In genomic region chr13:92131384-92132150, GRCm38 (mm10) we compare ENCODE assay signal across 8 mouse cellular contexts. TPM values are rescaled to one million over a fixed set of nuclear protein-coding genes. Genes with fewer than 3 reads are reported as not detected.
DNase-seq lines count a peak whose midpoint lies in the region; ATAC-seq and TF ChIP-seq lines count a peak whose summit lies in the region.

Gene Rasgrf2, minus strand, starts transcription at chr13:92131656.

- peak within 1 kb of the TSS; percentile 84 for H3K27ac ChIP-seq in gastrocnemius, adult 2 months
- 0 out of 2 replicates have a peak within 1 kb of the TSS, but pooled peaks have one; percentile 24 for H3K27ac ChIP-seq in embryonic facial prominence, embryonic 10.5 days (replicated peaks)
- H3K27ac ChIP-seq in heart, embryonic 10.5 days = peak within 1 kb of the TSS; percentile 73
- no peak within 1 kb of the TSS for H3K27ac ChIP-seq in kidney, embryonic 15.5 days
- H3K27ac ChIP-seq in limb, embryonic 15.5 days = no peak within 1 kb of the TSS
- no peak within 1 kb of the TSS for H3K27ac ChIP-seq in neural tube, embryonic 11.5 days (ENCODE audit: low read depth, low read length)

- DNase-seq in gastrocnemius, adult 2 months = peak; percentile 29
- no peak for DNase-seq in gastrocnemius, adult 18-20 months (ENCODE audit: low spot score)
- peak; percentile 67 for DNase-seq in embryonic facial prominence, embryonic 10.5 days (ENCODE audit: low spot score)
- DNase-seq in heart, embryonic 10.5 days (ENCODE audit: low spot score) = peak; percentile 78
- DNase-seq in neural tube, embryonic 11.5 days (ENCODE audit: low spot score) = peak; percentile 60

- H3K9ac ChIP-seq in kidney, embryonic 15.5 days = peak within 1 kb of the TSS; percentile 47
- H3K9ac ChIP-seq in limb, embryonic 15.5 days = peak within 1 kb of the TSS; percentile 14; the same call in 1 of the 2 replicates
- peak within 1 kb of the TSS; percentile 44 for H3K9ac ChIP-seq in neural tube, embryonic 11.5 days (ENCODE audit: low read length)

- no peak for TF ChIP-seq CTCF in gastrocnemius, adult 2 months (IDR thresholded peaks at IDR 0.05)

- peaks cover 10% of the 10 kb centered on the region for H3K4me1 ChIP-seq in embryonic facial prominence, embryonic 10.5 days
- peaks cover 22% of the 10 kb centered on the region for H3K4me1 ChIP-seq in heart, embryonic 10.5 days
- H3K4me1 ChIP-seq in kidney, embryonic 15.5 days = peaks cover 10% of the 10 kb centered on the region
- H3K4me1 ChIP-seq in limb, embryonic 15.5 days = peaks cover 11% of the 10 kb centered on the region
- H3K4me1 ChIP-seq in neural tube, embryonic 11.5 days (ENCODE audit: control insufficient read depth, insufficient read depth, low read length) = no peaks in the 10 kb centered on the region

- WGBS in embryonic facial prominence, embryonic 10.5 days = 2% methylated on average over 70 of the region's 70 CpGs
- 1% methylated on average over 70 of the region's 70 CpGs for WGBS in heart, embryonic 10.5 days
- WGBS in kidney, embryonic 15.5 days = under 1% methylated on average over 69 of the region's 70 CpGs
- WGBS in limb, embryonic 15.5 days = 2% methylated on average over 70 of the region's 70 CpGs
- 1% methylated on average over 69 of the region's 70 CpGs for WGBS in neural tube, embryonic 11.5 days

- H3K4me3 ChIP-seq in gastrocnemius, adult 2 months = peak within 1 kb of the TSS; percentile 75
- H3K4me3 ChIP-seq in embryonic facial prominence, embryonic 10.5 days = peak within 1 kb of the TSS; percentile 70
- H3K4me3 ChIP-seq in heart, embryonic 10.5 days = peak within 1 kb of the TSS; percentile 79
- H3K4me3 ChIP-seq in kidney, embryonic 15.5 days (replicated peaks) = peak within 1 kb of the TSS; percentile 58
- H3K4me3 ChIP-seq in limb, embryonic 15.5 days = peak within 1 kb of the TSS; percentile 51
- peak within 1 kb of the TSS; percentile 48 for H3K4me3 ChIP-seq in neural tube, embryonic 11.5 days (ENCODE audit: low read depth, low read length)

- ATAC-seq in kidney, embryonic 15.5 days (replicated peaks; ENCODE audit: low FRiP score) = peak; percentile 88
- ATAC-seq in limb, embryonic 15.5 days (ENCODE audit: insufficient number of reproducible peaks, low FRiP score, low TSS enrichment, low read depth) = 0 out of 2 replicates have a peak, but pooled peaks have one; percentile 48
- peak; percentile 86 for ATAC-seq in neural tube, embryonic 11.5 days (ENCODE audit: insufficient read depth, low FRiP score, low TSS enrichment)
- no peak for ATAC-seq in monocyte, adult 5-6 weeks (replicated peaks; ENCODE audit: insufficient number of reproducible peaks, low FRiP score, low TSS enrichment, poor library complexity, severe bottlenecking)

- intact Hi-C loops in gastrocnemius, adult 2 months (cut with DNase I) = no loop called here

- H3K36me3 ChIP-seq in embryonic facial prominence, embryonic 10.5 days (replicated peaks) = no peaks in the 10 kb centered on the region
- H3K36me3 ChIP-seq in heart, embryonic 10.5 days = no peaks in the 10 kb centered on the region
- no peaks in the 10 kb centered on the region for H3K36me3 ChIP-seq in kidney, embryonic 15.5 days
- H3K36me3 ChIP-seq in limb, embryonic 15.5 days = no peaks in the 10 kb centered on the region
- H3K36me3 ChIP-seq in neural tube, embryonic 11.5 days (ENCODE audit: control insufficient read depth, insufficient read depth, low read length) = no peaks in the 10 kb centered on the region

- H3K4me2 ChIP-seq in kidney, embryonic 15.5 days = peak within 1 kb of the TSS; percentile 98
- peak within 1 kb of the TSS; percentile 98 for H3K4me2 ChIP-seq in limb, embryonic 15.5 days
- peak within 1 kb of the TSS; percentile 95 for H3K4me2 ChIP-seq in neural tube, embryonic 11.5 days (ENCODE audit: low read depth)

- H3K9me3 ChIP-seq in embryonic facial prominence, embryonic 10.5 days = no peaks in the 10 kb centered on the region
- no peaks in the 10 kb centered on the region for H3K9me3 ChIP-seq in heart, embryonic 10.5 days
- H3K9me3 ChIP-seq in kidney, embryonic 15.5 days (replicated peaks) = no peaks in the 10 kb centered on the region
- no peaks in the 10 kb centered on the region for H3K9me3 ChIP-seq in limb, embryonic 15.5 days
- H3K9me3 ChIP-seq in neural tube, embryonic 11.5 days (ENCODE audit: control insufficient read depth, low read length) = no peaks in the 10 kb centered on the region

- peaks cover 45% of the 10 kb centered on the region for H3K27me3 ChIP-seq in embryonic facial prominence, embryonic 10.5 days (replicated peaks; ENCODE audit: low read depth, poor library complexity, severe bottlenecking)
- peaks cover 31% of the 10 kb centered on the region for H3K27me3 ChIP-seq in heart, embryonic 10.5 days (ENCODE audit: insufficient read depth, poor library complexity, severe bottlenecking)
- peaks cover 40% of the 10 kb centered on the region for H3K27me3 ChIP-seq in kidney, embryonic 15.5 days
- H3K27me3 ChIP-seq in limb, embryonic 15.5 days = peaks cover 34% of the 10 kb centered on the region
- peaks cover 13% of the 10 kb centered on the region for H3K27me3 ChIP-seq in neural tube, embryonic 11.5 days (ENCODE audit: control insufficient read depth, insufficient read depth, low read length)

RNA-seq across cellular contexts. Expression of gene Rasgrf2, which starts in this region (rescaled TPM):
- 1 to 10 TPM; 5.0 to 6.2 TPM for total RNA-seq in gastrocnemius, adult 2 months (2021)
- total RNA-seq in gastrocnemius, adult 18-20 months (2021) = 1 to 10 TPM; 4.0 to 5.3 TPM
- 0.04 TPM in 1 of 2 replicates, not detected in the other for polyA plus RNA-seq in embryonic facial prominence, embryonic 10.5 days (2016; fragmentation: Nextera tagmentation; extraction: Ambion mirVana)
- 0.39 and 1.1 TPM in 2 replicates for polyA plus RNA-seq in heart, embryonic 10.5 days (2016; fragmentation: Nextera tagmentation; extraction: Ambion mirVana)
- polyA plus RNA-seq in kidney, embryonic 15.5 days (2015; fragmentation: Nextera tagmentation; extraction: Ambion mirVana) = 1.0 and 1.5 TPM in 2 replicates
- 0.21 and 0.24 TPM in 2 replicates for polyA plus RNA-seq in limb, embryonic 15.5 days (2015; fragmentation: Nextera tagmentation; extraction: Ambion mirVana)
- 0.04 TPM in 2 replicates for polyA plus RNA-seq in neural tube, embryonic 11.5 days (2014; fragmentation: Nextera tagmentation; extraction: Ambion mirVana)
- total RNA-seq in monocyte, adult 5-6 weeks (2017) = 4.1 to 10.9 TPM (median 5.1 TPM) in 3 replicates

Comparison
In these comparisons a context has a peak if more than half of its experiments do, and no peak if none do; other contexts are left out.
1. Peak in DNase-seq, H3K4me3 ChIP-seq and H3K27ac ChIP-seq in embryonic facial prominence, embryonic 10.5 days; RNA of the gene not detected or under 1 TPM.
2. Peak in ATAC-seq, H3K4me3 ChIP-seq, H3K9ac ChIP-seq and H3K4me2 ChIP-seq in limb, embryonic 15.5 days; RNA of the gene not detected or under 1 TPM.
3. Peak in DNase-seq, ATAC-seq, H3K4me3 ChIP-seq, H3K9ac ChIP-seq and H3K4me2 ChIP-seq in neural tube, embryonic 11.5 days; RNA of the gene not detected or under 1 TPM.
4. H3K27ac ChIP-seq: peak in gastrocnemius, adult 2 months (single experiment) and heart, embryonic 10.5 days (single experiment); none in kidney, embryonic 15.5 days (single experiment), limb, embryonic 15.5 days (single experiment) and neural tube, embryonic 11.5 days (single experiment).
5. Peak in every context shown above with its lines, with median percentiles within 50 percentile points of each other: H3K4me3 ChIP-seq, H3K4me2 ChIP-seq and H3K9ac ChIP-seq.